Mouse (Mus musculus) left cerebral cortex, adult 6 months (tissue): ENCODE data around the gene Hist1h3c. TPM values are rescaled to one million over a fixed set of nuclear protein-coding genes. Genes with fewer than 3 reads are reported as not detected.

ENCODE experiments used
- long read RNA-seq, 2 experiments: library from polyadenylated mRNA; unstranded; transcript quantifications; one replicate each; pipeline ENCODE4 v2.0.0; 2019 to 2020
- polyA plus RNA-seq: library from polyadenylated mRNA; unstranded; fragments of <200 nt; fragmentation: Nextera tagmentation; gene quantifications from 2 replicates; pipeline ENCODE4 v1.2.3, GENCODE M21; 2021

Gene Hist1h3c
- polyA plus RNA-seq, result 0.53 TPM in 1 of 2 replicates, not detected in the other
- long read RNA-seq, experiment 1, result 0 reads
- long read RNA-seq, experiment 2, partial matches to known transcripts, result 0 of 2 reads
- long read RNA-seq, experiment 2, other reads (novel, unspliced or antisense), result 0 of 2 reads

DNA sequence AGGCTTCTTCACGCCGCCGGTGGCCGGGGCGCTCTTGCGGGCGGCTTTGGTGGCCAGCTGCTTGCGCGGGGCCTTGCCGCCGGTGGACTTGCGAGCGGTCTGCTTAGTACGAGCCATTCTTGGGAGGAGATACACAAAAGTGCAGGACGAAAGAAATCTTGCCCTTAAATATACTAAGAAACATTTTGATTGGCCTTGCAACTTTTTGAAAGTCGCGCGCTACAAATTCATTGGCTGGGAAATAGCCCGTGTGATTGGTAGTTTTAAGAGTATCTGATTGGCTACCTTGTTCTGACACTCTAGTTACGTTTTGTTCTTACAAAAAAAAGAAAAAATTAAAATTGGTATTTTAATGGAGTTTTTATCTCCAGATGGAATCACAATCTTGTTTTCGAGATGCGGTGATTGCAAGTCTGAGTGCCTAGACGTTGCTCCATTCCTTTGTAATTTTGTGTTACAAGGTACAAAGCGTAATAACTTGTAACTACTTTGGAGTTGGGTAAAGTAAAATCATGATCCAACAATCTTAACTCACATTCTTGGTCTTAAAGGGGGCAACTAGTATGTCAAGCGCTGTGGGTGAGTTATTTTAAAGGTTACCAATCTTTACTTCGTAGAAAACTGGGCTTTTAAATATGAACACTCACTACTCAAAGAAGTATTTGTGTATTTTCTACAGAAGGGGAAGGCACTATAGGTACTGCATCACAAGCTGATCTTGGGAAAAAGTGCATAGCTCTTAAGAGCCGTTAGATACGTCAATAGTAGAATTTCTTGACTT is at the start of gene Hist1h3c:
Gene Hist1h3c (minus strand): TSS at position 222 of the 781 bp plus-strand sequence.

GRCm38 (mm10) chr13:23769613-23770012 is 24.2 kb upstream of the Hist1h3c start, which contains the start of gene Trim38:
Gene Trim38 (plus strand): TSS chr13:23769913.

GRCm38 (mm10) chr13:23763586-23764323 is 18.4 kb upstream of the Hist1h3c start, which contains the start of gene Hist1h1a:
Gene Hist1h1a (plus strand): TSS chr13:23763666.

DNA sequence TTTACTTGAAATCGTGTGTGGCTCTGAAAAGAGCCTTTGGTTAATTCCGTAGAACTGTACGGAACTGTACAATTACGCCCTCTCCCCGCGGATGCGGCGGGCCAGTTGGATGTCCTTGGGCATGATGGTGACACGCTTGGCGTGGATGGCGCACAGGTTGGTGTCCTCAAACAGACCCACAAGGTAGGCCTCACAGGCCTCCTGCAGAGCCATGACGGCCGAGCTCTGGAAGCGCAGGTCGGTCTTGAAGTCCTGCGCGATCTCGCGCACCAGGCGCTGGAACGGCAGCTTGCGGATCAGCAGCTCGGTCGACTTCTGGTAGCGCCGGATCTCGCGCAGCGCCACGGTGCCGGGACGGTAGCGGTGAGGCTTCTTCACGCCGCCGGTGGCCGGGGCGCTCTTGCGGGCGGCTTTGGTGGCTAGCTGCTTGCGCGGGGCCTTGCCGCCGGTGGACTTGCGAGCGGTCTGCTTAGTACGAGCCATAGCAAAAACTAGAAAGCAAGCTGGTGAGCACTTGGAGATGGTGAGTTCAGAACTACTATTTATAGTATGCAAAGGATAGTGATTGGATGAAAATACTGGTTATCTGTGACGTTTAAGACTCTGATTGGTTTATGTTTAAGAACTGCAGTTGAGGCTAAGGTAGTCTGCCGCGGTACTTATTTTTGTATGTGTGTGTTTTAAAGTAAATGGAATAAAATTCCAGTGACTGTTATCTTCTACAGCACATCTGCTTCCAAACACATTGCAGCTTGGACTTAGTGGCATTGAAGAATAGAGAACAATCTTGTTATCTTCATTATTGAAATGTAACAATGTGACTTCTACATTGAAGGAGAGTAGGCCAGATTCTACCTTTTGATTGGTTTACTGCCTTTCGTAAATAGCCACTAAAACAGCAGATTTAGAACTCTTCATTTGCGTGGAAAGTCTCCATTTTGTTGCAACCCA is 16.7 kb upstream of the Hist1h3c start, which contains the start of gene Hist1h3a:
Gene Hist1h3a (minus strand): TSS at position 516 of the 951 bp plus-strand sequence.

DNA sequence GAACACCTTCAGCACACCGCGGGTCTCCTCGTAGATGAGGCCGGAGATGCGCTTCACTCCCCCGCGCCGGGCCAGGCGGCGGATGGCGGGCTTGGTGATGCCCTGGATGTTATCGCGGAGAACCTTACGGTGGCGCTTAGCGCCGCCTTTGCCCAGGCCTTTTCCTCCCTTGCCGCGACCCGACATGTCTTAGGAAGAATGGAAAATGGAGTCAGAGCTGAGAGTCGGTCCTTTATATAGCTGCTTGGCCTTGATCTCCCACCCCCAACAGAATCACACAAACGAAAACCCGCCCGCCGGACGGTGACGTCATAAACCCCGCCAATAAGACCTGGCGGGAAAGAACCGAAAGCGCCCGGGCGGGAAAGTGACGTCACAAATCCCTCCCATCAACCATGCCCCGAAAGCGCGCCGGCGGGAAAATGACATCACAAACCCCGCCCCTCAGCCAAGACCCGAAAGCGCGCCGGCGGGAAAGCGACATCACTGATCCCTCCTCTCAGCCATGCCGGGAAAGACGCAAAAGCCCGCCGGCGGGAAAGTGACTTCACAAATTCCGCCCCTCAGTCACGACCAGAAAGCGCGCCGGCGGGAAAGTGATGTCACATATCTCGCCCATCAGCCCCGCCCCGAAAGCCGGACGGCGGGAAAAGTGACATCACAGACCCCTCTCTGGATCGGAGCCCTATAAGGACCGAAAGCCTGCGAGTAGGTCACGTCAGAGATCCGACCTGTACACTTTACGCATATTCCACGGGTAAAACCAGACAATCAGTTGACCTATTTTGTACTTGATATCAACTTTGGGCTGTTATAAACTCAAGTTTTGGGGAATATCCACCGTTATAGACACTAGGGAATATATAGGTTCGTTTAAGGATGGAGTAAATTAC is 15.8 kb upstream of the Hist1h3c start, which contains the start of gene Hist1h4a:
Gene Hist1h4a (minus strand): TSS at position 259 of the 893 bp plus-strand sequence.

GRCm38 (mm10) chr13:23756790-23757189 is 11.4 kb upstream of the Hist1h3c start, which contains the start of gene Hist1h4b:
Gene Hist1h4b (plus strand): TSS chr13:23757013.

GRCm38 (mm10) chr13:23752067-23752741 is 6.8 kb upstream of the Hist1h3c start, which contains the start of gene Hist1h3b:
Gene Hist1h3b (plus strand): TSS chr13:23752267.

GRCm38 (mm10) chr13:23750839-23751477 is 5.6 kb upstream of the Hist1h3c start, which contains the start of gene Hist1h2ab:
Gene Hist1h2ab (plus strand): TSS chr13:23751126.

GRCm38 (mm10) chr13:23746201-23747080 is 1.0 kb upstream of the Hist1h3c start, which contains the start of gene Hist1h2bb:
Gene Hist1h2bb (plus strand): TSS chr13:23746734.

GRCm38 (mm10) chr13:23738677-23739068 is 6.7 kb downstream of the Hist1h3c start, which contains the start of gene Hist1h1c:
Gene Hist1h1c (plus strand): TSS chr13:23738808.

GRCm38 (mm10) chr13:23710374-23711089 is 34.9 kb downstream of the Hist1h3c start, which contains the start of gene Hfe:
Gene Hfe (minus strand): TSS chr13:23710854.

GRCm38 (mm10) chr13:23698300-23698693 is 47.1 kb downstream of the Hist1h3c start, which contains the start of gene Hist1h4c:
Gene Hist1h4c (minus strand): TSS chr13:23698454.

DNA sequence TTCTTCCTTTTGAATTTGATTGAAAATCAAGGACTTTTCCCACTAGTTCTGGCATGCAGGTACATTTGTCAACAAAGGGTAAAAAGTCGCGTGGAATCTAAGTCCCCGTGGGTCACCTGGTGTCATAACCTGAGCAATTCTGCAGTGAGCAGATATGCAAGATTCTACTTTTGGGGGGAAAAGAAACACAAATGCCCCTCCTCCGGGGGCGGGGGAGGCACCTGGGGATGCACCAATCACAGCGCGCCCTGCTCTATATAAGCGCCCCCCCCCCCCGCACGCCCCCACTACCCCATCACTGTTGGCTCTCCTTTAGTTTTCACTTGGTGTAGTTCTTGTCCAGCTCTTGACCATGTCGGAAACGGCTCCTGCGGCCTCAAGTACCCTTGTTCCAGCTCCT is 49.9 kb downstream of the Hist1h3c start, which contains the start of gene Hist1h1t:
Gene Hist1h1t (plus strand): TSS at position 301 of the 400 bp plus-strand sequence.

